Mouse (Mus musculus): ENCODE results near the gene Fgf11. TPM values are rescaled to one million over a fixed set of nuclear protein-coding genes. Genes with fewer than 3 reads are reported as not detected.

Fgf11 gene
- polyA plus RNA-seq (2015; fragmentation: Nextera tagmentation; extraction: Ambion mirVana), result 6.7 and 7.2 TPM in 2 replicates

DNA sequence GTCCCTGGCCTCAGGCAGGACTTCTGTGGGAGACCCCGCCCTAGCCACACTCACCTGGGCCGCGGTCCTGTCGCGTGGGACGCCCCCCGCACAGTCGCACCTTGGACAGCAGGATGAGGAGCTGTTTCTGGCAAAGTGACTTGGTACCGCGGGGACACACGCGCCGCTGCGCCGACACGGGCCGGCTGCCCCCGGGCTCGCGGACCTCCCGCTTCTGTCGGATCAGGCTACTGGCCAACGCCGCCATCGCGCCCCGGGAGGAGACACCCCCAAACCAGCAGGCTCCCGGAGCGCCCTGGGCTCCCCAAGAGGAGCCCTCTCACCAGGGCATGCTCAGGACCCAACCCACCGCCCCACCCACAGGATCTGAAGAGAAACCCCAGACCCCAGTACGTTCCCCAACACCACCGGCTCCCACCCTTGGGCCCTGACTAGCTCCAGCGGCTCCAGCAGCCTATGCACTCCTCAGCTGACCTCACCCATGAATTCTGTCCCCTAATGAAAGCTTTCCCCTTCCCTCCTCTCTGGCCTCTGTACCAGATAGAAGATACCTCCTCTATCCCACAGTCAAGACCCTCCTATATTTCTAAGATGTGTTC, at the start of gene Fgf11:
Fgf11 (minus strand) TSS at position 479 of the 599 bp plus-strand sequence.
- Histone ChIP-seq H3K9me3 (ENCODE audit: control insufficient read depth, low read length) (no peaks in the 10 kb centered on the region), H3K27me3 (replicated peaks; ENCODE audit: control insufficient read depth, insufficient read depth, low read length) (peaks cover 14% of the 10 kb centered on the region), H3K36me3 (ENCODE audit: control insufficient read depth, insufficient read depth, low read length) (no peaks in the 10 kb centered on the region), H3K4me3 (ENCODE audit: low read length) (peak within 1 kb of the TSS; percentile 61), H3K4me2 (ENCODE audit: low read length) (peak within 1 kb of the TSS; percentile 85), H3K4me1 (ENCODE audit: control insufficient read depth, insufficient read depth, low read depth, low read length) (peaks cover 50% of the 10 kb centered on the region), H3K9ac (ENCODE audit: low read depth, low read length) (peak within 1 kb of the TSS; percentile 85), H3K27ac (ENCODE audit: low read depth, low read length) (peak within 1 kb of the TSS; percentile 95)
- ATAC-seq, result no peak
- under 1% methylated on average over 33 of the region's 33 CpGs for WGBS

DNA sequence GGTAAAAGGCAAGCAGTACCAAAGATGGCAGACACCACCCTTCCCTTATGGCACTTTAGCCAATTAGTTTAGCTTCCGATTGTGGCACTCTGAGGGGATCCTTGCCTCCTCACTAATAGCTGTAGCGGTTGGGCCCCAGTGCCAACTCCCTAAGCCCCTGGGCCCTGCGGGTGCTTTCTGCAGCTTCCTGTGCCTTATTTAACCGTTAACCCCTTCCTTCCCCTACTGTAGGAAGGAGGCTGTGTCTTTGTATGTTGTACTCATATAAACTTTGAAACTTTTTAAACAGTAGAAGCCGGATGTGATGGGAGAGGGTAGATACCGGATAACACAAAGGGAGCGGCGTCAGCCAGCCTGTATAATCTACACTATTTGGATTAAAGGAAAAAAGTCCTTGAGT, 49.1 kb upstream of the Fgf11 start:
- H3K4me3 ChIP-seq (ENCODE audit: low read length), result no peak overlapping the region
- H3K9me3 ChIP-seq (ENCODE audit: control insufficient read depth, low read length), result no peaks in the 10 kb centered on the region
- no peaks in the 10 kb centered on the region for H3K27me3 ChIP-seq (replicated peaks; ENCODE audit: control insufficient read depth, insufficient read depth, low read length)
- no peak overlapping the region for H3K27ac ChIP-seq (ENCODE audit: low read depth, low read length)
- WGBS, result 69% methylated on average over 8 of the region's 8 CpGs
- H3K4me1 ChIP-seq (ENCODE audit: control insufficient read depth, insufficient read depth, low read depth, low read length), result peaks cover 13% of the 10 kb centered on the region
- H3K4me2 ChIP-seq (ENCODE audit: low read length), result no peak overlapping the region
- H3K36me3 ChIP-seq (ENCODE audit: control insufficient read depth, insufficient read depth, low read length), result peaks cover 20% of the 10 kb centered on the region
- ATAC-seq, result no peak
- no peak overlapping the region for H3K9ac ChIP-seq (ENCODE audit: low read depth, low read length)

DNA sequence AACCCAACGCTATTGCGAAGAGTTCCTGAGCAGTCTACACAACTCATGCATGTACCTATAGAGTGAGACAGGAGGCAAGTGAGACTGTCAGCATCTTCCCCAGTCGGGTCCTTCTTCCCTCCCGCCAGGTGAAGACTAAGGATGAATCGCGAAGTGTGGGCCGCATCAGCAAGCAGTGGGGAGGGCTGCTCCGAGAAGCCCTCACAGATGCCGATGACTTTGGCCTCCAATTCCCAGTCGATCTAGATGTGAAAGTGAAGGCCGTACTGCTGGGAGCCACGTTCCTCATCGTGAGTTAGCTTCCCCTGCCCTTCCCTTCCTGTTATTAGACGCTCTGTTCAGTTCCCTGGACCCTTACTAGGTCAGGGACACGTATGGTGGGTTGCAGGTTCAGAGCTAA, 48.2 kb upstream of the Fgf11 start:
- Histone ChIP-seq H3K36me3 (ENCODE audit: control insufficient read depth, insufficient read depth, low read length) (peaks cover 20% of the 10 kb centered on the region), H3K9ac (ENCODE audit: low read depth, low read length) (no peak overlapping the region), H3K27me3 (replicated peaks; ENCODE audit: control insufficient read depth, insufficient read depth, low read length) (no peaks in the 10 kb centered on the region), H3K27ac (ENCODE audit: low read depth, low read length) (no peak overlapping the region), H3K4me3 (ENCODE audit: low read length) (no peak overlapping the region), H3K4me2 (ENCODE audit: low read length) (no peak overlapping the region), H3K9me3 (ENCODE audit: control insufficient read depth, low read length) (no peaks in the 10 kb centered on the region), H3K4me1 (ENCODE audit: control insufficient read depth, insufficient read depth, low read depth, low read length) (peaks cover 18% of the 10 kb centered on the region)
- WGBS, result 94% methylated on average over 15 of the region's 15 CpGs
- ATAC-seq, result no peak

DNA sequence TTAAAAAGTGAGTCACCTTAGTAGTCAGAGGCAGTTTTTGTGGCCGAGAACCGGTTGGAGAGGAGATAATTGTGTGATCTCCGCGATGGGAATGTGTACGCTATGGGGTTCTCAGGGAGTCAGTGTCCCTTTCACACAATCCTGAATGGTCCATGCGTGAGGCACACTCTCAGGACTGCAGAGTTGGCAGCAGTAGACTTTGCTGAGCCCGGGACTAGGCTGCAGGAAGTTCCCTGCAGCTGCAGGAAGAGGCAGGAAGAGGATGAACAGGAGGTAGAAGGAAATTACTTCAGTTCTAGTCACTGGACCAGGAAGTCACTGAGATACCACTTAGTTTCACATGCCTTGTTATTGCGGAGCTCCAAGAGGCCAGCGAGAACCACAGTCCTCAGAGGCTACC, 47.5 kb upstream of the Fgf11 start:
- 89% methylated on average over 9 of the region's 9 CpGs for WGBS
- Histone ChIP-seq H3K9me3 (ENCODE audit: control insufficient read depth, low read length) (no peaks in the 10 kb centered on the region), H3K36me3 (ENCODE audit: control insufficient read depth, insufficient read depth, low read length) (peaks cover 20% of the 10 kb centered on the region), H3K27ac (ENCODE audit: low read depth, low read length) (no peak overlapping the region), H3K4me2 (ENCODE audit: low read length) (no peak overlapping the region), H3K4me1 (ENCODE audit: control insufficient read depth, insufficient read depth, low read depth, low read length) (peaks cover 18% of the 10 kb centered on the region), H3K27me3 (replicated peaks; ENCODE audit: control insufficient read depth, insufficient read depth, low read length) (no peaks in the 10 kb centered on the region), H3K4me3 (ENCODE audit: low read length) (no peak overlapping the region), H3K9ac (ENCODE audit: low read depth, low read length) (no peak overlapping the region)
- ATAC-seq, result no peak

DNA sequence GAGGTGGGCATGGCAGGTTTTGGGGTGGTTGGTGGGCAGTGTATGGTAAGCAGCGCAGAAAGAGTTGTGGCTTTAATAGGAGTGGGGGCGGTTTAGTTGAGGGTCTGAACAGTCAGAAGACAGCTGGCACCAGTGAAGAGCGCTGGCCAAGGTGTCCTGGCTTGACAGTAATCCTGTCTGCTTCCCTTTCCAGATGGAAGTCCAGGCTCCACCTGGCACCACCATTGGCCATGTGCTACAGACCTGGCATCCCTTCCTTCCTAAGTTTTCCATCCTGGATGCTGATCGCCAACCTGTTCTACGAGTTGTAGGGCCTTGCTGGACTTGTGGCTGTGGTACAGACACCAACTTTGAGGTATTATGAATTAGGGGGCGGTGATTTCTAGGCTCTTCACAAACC, 46.4 kb upstream of the Fgf11 start:
- peaks cover 20% of the 10 kb centered on the region for H3K36me3 ChIP-seq (ENCODE audit: control insufficient read depth, insufficient read depth, low read length)
- H3K4me2 ChIP-seq (ENCODE audit: low read length), result peak overlapping the region; percentile 97
- H3K4me1 ChIP-seq (ENCODE audit: control insufficient read depth, insufficient read depth, low read depth, low read length), result peaks cover 18% of the 10 kb centered on the region
- no peak for ATAC-seq
- peak overlapping the region; percentile 86 for H3K9ac ChIP-seq (ENCODE audit: low read depth, low read length)
- H3K27ac ChIP-seq (ENCODE audit: low read depth, low read length), result no peak overlapping the region
- no peaks in the 10 kb centered on the region for H3K27me3 ChIP-seq (replicated peaks; ENCODE audit: control insufficient read depth, insufficient read depth, low read length)
- no peaks in the 10 kb centered on the region for H3K9me3 ChIP-seq (ENCODE audit: control insufficient read depth, low read length)
- 94% methylated on average over 6 of the region's 6 CpGs for WGBS
- H3K4me3 ChIP-seq (ENCODE audit: low read length), result peak overlapping the region; percentile 72

DNA sequence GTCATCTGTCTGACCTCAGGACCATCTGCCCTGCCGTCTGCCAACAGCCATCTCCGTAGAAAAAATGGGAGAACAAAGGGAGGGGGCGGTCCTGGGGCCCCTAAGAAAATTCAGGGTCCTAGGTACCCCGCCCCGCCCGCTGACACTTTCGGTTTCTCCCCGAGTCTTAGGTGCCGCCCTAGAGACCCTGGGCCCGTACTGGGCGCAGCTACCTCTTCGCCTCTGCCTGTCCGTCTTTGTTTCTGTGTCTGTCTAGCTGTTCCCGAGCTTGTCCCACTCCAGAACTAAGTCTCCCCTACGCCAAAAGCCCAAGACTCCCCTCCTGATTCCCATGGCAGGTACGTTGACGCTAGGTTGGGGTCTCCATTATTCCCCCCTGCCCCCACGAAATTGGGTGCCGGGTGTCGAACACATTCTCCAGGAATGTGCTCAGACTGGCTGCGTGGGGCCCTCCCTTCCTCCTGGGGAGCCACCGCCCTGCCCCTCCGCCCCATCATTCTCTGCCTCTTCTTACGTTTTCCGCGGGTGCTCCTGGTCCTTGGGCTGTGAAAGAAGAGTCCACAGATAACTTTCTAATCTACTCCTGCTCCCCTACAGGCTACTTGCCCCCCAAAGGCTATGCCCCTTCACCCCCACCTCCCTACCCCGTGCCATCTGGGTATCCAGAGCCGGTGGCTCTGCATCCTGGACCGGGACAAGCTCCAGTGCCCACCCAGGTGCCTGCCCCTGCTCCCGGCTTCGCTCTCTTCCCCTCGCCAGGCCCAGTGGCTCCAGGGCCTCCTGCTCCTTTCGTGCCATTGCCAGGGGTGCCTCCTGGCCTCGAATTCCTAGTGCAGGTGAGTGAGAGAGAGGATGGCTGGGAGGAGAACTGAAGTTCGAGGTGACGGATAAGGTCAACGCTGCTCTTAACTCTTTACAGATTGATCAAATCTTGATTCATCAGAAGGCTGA, 45.4 kb upstream of the Fgf11 start:
- peak overlapping the region; percentile 72 for H3K4me3 ChIP-seq (ENCODE audit: low read length)
- 9% methylated on average over 36 of the region's 37 CpGs for WGBS
- no peaks in the 10 kb centered on the region for H3K27me3 ChIP-seq (replicated peaks; ENCODE audit: control insufficient read depth, insufficient read depth, low read length)
- peak; percentile 48 for ATAC-seq
- peak overlapping the region; percentile 96 for H3K27ac ChIP-seq (ENCODE audit: low read depth, low read length)
- H3K4me2 ChIP-seq (ENCODE audit: low read length), result peak overlapping the region; percentile 97
- no peaks in the 10 kb centered on the region for H3K9me3 ChIP-seq (ENCODE audit: control insufficient read depth, low read length)
- peak overlapping the region; percentile 86 for H3K9ac ChIP-seq (ENCODE audit: low read depth, low read length)
- peaks cover 18% of the 10 kb centered on the region for H3K4me1 ChIP-seq (ENCODE audit: control insufficient read depth, insufficient read depth, low read depth, low read length)
- peaks cover 20% of the 10 kb centered on the region for H3K36me3 ChIP-seq (ENCODE audit: control insufficient read depth, insufficient read depth, low read length)

DNA sequence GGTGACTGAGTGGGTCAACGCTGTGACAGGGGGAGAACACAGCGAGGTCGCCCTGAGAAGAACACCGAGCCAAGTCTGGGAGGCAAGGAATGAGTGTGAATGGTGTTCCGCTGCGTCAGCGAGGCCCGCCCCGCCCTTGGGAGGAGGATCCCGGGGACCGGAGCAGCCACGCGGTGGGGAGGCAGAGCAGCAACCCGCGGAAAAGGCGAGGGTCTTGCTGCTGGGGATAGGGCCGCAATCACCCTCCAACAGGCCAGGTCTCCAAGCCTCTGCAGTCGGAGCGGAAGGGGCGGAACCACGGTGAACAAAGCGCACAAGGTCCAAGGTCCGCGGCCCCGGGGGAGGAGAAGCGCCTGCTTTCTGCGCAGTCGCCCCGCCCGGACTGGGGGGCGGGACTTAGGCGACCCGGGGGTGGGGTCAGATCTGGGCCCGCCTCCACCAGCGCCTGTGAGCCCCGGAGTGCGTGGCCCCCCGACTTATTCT, 44.6 kb upstream of the Fgf11 start, which contains the start of gene Plscr3:
Plscr3 (plus strand) TSS at position 179 of the 483 bp plus-strand sequence.
- Histone ChIP-seq H3K36me3 (ENCODE audit: control insufficient read depth, insufficient read depth, low read length) (peaks cover 13% of the 10 kb centered on the region), H3K4me2 (ENCODE audit: low read length) (peak within 1 kb of the TSS; percentile 97), H3K4me3 (ENCODE audit: low read length) (peak within 1 kb of the TSS; percentile 72), H3K4me1 (ENCODE audit: control insufficient read depth, insufficient read depth, low read depth, low read length) (peaks cover 18% of the 10 kb centered on the region), H3K9ac (ENCODE audit: low read depth, low read length) (peak within 1 kb of the TSS; percentile 86), H3K9me3 (ENCODE audit: control insufficient read depth, low read length) (no peaks in the 10 kb centered on the region), H3K27ac (ENCODE audit: low read depth, low read length) (peak within 1 kb of the TSS; percentile 96), H3K27me3 (replicated peaks; ENCODE audit: control insufficient read depth, insufficient read depth, low read length) (no peaks in the 10 kb centered on the region)
- ATAC-seq, result peak; percentile 94
- WGBS, result 0% methylated on average over 29 of the region's 38 CpGs

DNA sequence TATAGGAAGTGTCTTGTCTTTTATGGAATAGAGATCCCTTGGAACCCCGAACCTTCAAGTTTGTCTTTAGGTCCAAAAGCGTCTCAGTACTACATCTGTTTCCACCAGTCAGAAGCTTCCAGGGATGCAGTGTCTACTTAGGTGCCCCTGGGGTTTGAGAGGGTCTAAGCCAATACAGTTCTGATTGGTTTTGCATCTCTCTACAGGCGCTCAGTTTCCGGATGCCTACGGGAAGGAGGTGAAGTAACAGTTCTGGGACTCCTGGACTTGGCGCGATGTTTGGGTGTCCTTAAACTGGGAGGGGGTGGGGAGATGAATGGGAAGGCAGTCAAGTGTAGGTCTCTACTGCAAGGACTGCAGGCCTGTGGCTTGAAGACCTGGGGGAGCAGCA, 37.1 kb upstream of the Fgf11 start:
- Histone ChIP-seq H3K4me3 (ENCODE audit: low read length) (peak overlapping the region; percentile 87), H3K9ac (ENCODE audit: low read depth, low read length) (peak overlapping the region; percentile 74), H3K27ac (ENCODE audit: low read depth, low read length) (peak overlapping the region; percentile 96), H3K27me3 (replicated peaks; ENCODE audit: control insufficient read depth, insufficient read depth, low read length) (no peaks in the 10 kb centered on the region), H3K4me2 (ENCODE audit: low read length) (peak overlapping the region; percentile 64), H3K36me3 (ENCODE audit: control insufficient read depth, insufficient read depth, low read length) (no peaks in the 10 kb centered on the region; the same call in 1 of the 2 replicates), H3K9me3 (ENCODE audit: control insufficient read depth, low read length) (no peaks in the 10 kb centered on the region), H3K4me1 (ENCODE audit: control insufficient read depth, insufficient read depth, low read depth, low read length) (peaks cover 30% of the 10 kb centered on the region)
- 0% methylated on average over 7 of the region's 7 CpGs for WGBS
- no peak for ATAC-seq
